ENCODE assay signal across 21 mouse cellular contexts in the genomic region with DNA sequence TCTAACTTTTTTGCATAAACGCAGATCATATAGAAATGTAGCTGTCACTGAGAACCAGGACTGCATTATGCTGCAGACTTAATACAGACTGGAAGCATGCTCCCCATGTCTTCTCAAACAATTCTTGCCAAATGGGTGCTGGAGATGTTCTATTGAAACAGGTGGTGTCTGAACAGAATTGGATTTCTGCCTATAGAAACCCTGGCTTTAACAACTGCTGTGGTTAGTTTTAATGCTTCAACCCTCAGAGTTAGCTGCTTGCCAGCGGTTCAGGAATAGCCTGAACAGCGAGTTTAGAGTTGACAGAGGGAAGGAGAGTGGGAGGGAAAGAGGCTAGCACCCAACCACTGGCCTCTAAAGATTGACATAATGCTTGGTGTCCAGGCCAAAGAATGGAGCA.
A peak's percentile ranks its signal among the peaks of the same experiment; 100 is the strongest.
DNase-seq lines count a peak whose midpoint lies in the region; ATAC-seq and TF ChIP-seq lines count a peak whose summit lies in the region.
"Had no signal": no experiment of that assay in that cellular context is flagged by ENCODE, and none has a peak within 500 bp of the region (broad histone marks: within the 10 kb centered on the region; RNA-seq: fewer than 3 reads in every experiment).

No protein-coding gene starts in this region.

- H3K27ac ChIP-seq in kidney, embryonic 16.5 days (ENCODE audit: low read length) = peak overlapping the region; percentile 18; the same call in 1 of the 2 replicates
- no peak overlapping the region for H3K27ac ChIP-seq in kidney, adult 2 months (ENCODE audit: insufficient read depth, low read depth, low read length)
- H3K27ac ChIP-seq in midbrain, embryonic 10.5 days (replicated peaks) = no peak overlapping the region
- no peak overlapping the region for H3K27ac ChIP-seq in forebrain, embryonic 13.5 days
- H3K27ac ChIP-seq: embryonic facial prominence, embryonic 12.5 days; forebrain, embryonic 12.5 days; liver, embryonic 14.5 days had no signal

- H3K9ac ChIP-seq in kidney, embryonic 16.5 days (replicated peaks; ENCODE audit: low read length) = no peak overlapping the region
- H3K9ac ChIP-seq in forebrain, embryonic 13.5 days = no peak overlapping the region
- H3K9ac ChIP-seq: embryonic facial prominence, embryonic 12.5 days; forebrain, embryonic 12.5 days; heart, embryonic 12.5 days; liver, embryonic 14.5 days had no signal

- H3K27me3 ChIP-seq in kidney, embryonic 16.5 days (ENCODE audit: insufficient read depth, low read length) = no peaks in the 10 kb centered on the region
- no peaks in the 10 kb centered on the region for H3K27me3 ChIP-seq in kidney, adult 2 months (replicated peaks; ENCODE audit: control insufficient read depth, insufficient read depth, low read length)
- H3K27me3 ChIP-seq in midbrain, embryonic 10.5 days (ENCODE audit: low read depth, poor library complexity, severe bottlenecking) = no peaks in the 10 kb centered on the region
- no peaks in the 10 kb centered on the region for H3K27me3 ChIP-seq in forebrain, embryonic 13.5 days
- H3K27me3 ChIP-seq: embryonic facial prominence, embryonic 12.5 days; forebrain, embryonic 12.5 days; heart, embryonic 12.5 days; megakaryocyte, embryonic 14.5 days; Patski had no signal

- no peak overlapping the region for H3K4me3 ChIP-seq in kidney, embryonic 16.5 days (ENCODE audit: low read length)
- no peak overlapping the region for H3K4me3 ChIP-seq in kidney, adult 2 months (ENCODE audit: insufficient read depth, low read depth, low read length)
- H3K4me3 ChIP-seq in midbrain, embryonic 10.5 days = no peak overlapping the region
- no peak overlapping the region for H3K4me3 ChIP-seq in forebrain, embryonic 13.5 days
- H3K4me3 ChIP-seq: embryonic facial prominence, embryonic 12.5 days; forebrain, embryonic 12.5 days; heart, embryonic 12.5 days; megakaryocyte, embryonic 14.5 days had no signal

- H3K9me3 ChIP-seq in kidney, embryonic 16.5 days (ENCODE audit: low read length) = no peaks in the 10 kb centered on the region
- H3K9me3 ChIP-seq in midbrain, embryonic 10.5 days (replicated peaks) = no peaks in the 10 kb centered on the region
- H3K9me3 ChIP-seq in forebrain, embryonic 13.5 days (replicated peaks) = no peaks in the 10 kb centered on the region
- H3K9me3 ChIP-seq: embryonic facial prominence, embryonic 12.5 days; forebrain, embryonic 12.5 days; heart, embryonic 12.5 days; megakaryocyte, embryonic 14.5 days had no signal

- H3K36me3 ChIP-seq in kidney, embryonic 16.5 days (ENCODE audit: insufficient read depth, low read length) = no peaks in the 10 kb centered on the region
- H3K36me3 ChIP-seq in kidney, adult 2 months (ENCODE audit: control insufficient read depth, insufficient read depth, low read length) = no peaks in the 10 kb centered on the region
- H3K36me3 ChIP-seq in midbrain, embryonic 10.5 days = peaks cover 14% of the 10 kb centered on the region; the same call in 1 of the 2 replicates
- H3K36me3 ChIP-seq in forebrain, embryonic 13.5 days (ENCODE audit: poor library complexity, severe bottlenecking) = peaks cover 8% of the 10 kb centered on the region; the same call in 1 of the 2 replicates
- H3K36me3 ChIP-seq: forebrain, embryonic 12.5 days had no signal

- TF ChIP-seq POLR2A in kidney, adult 2 months (IDR thresholded peaks at IDR 0.05; ENCODE audit: low read depth, low read length) = no peak

- no peak overlapping the region for H3K4me2 ChIP-seq in kidney, embryonic 16.5 days (replicated peaks; ENCODE audit: low read depth, low read length)
- H3K4me2 ChIP-seq in forebrain, embryonic 13.5 days = no peak overlapping the region
- H3K4me2 ChIP-seq: embryonic facial prominence, embryonic 12.5 days; forebrain, embryonic 12.5 days; heart, embryonic 12.5 days had no signal

- peak; percentile 13 to 29 for DNase-seq in cerebellum, adult 18-20 months
- no peak for DNase-seq in cerebellum, postnatal 4 days (ENCODE audit: low spot score in 2 of 2)
- no peak for DNase-seq in kidney, adult 2 months
- peak; percentile 17 for DNase-seq in NIH3T3 (ENCODE audit: low read depth)
- DNase-seq in fat pad, adult 2 months (ENCODE audit: extremely low read depth, low read depth, low spot score) = peak; percentile 80
- DNase-seq in midbrain, embryonic 10.5 days (ENCODE audit: low spot score) = no peak
- DNase-seq: adrenal gland, postnatal 36 days; gastrocnemius, postnatal 10 days; heart, postnatal 36 days; kidney, adult 8-10 months; lung, postnatal 10 days; spleen, adult 18-20 months; thymus, postnatal 4 days had no signal

- ATAC-seq in kidney, embryonic 16.5 days (ENCODE audit: low FRiP score, low TSS enrichment) = no peak
- ATAC-seq in forebrain, embryonic 13.5 days = no peak
- ATAC-seq: Patski had no signal

- peaks cover 27% of the 10 kb centered on the region for H3K4me1 ChIP-seq in kidney, embryonic 16.5 days (ENCODE audit: insufficient read depth, low read length)
- H3K4me1 ChIP-seq in kidney, adult 2 months (ENCODE audit: control insufficient read depth, insufficient read depth, low read length) = 0 out of 2 replicates have a peak, but pooled peaks cover 3% of the 10 kb centered on the region
- peaks cover 9% of the 10 kb centered on the region for H3K4me1 ChIP-seq in midbrain, embryonic 10.5 days
- H3K4me1 ChIP-seq in forebrain, embryonic 13.5 days = peaks cover 21% of the 10 kb centered on the region; the same call in 1 of the 2 replicates

- WGBS in kidney, embryonic 16.5 days = 63% methylated on average over 3 of the region's 3 CpGs
- WGBS in kidney, adult 2 months = 84% methylated on average over 3 of the region's 3 CpGs
- 87% methylated on average over 3 of the region's 3 CpGs for WGBS in midbrain, embryonic 10.5 days
- WGBS in forebrain, embryonic 13.5 days = 77% methylated on average over 3 of the region's 3 CpGs

- TF ChIP-seq CTCF in kidney, adult 2 months (conservative IDR thresholded peaks at IDR 0.05; ENCODE audit: insufficient read depth, insufficient read length, low read depth, low read length) = no peak

Comparison
In these comparisons a context has a peak if more than half of its experiments do, and no peak if none do; other contexts are left out.
1. DNase-seq: peak in cerebellum, adult 18-20 months (2 of 2), NIH3T3 (single experiment) and fat pad, adult 2 months (single experiment); none in cerebellum, postnatal 4 days (0 of 2), kidney, adult 2 months (single experiment) and midbrain, embryonic 10.5 days (single experiment).